Mouse (Mus musculus) cortical plate, adult 2 months (tissue): ENCODE data around the gene Fam162a.

Source experiments
- CTCF ChIP-seq: fragments of 200-500 bp; IDR thresholded peaks from 2 replicates; pipeline ENCODE4 v1.5.1; 2011; ENCODE audit warnings: mild to moderate bottlenecking, control low read depth, low read length; ENCODE audit not compliant: insufficient read depth; ENCODE audit errors: extremely low read depth
- POLR2A ChIP-seq: fragments of 200-500 bp; IDR thresholded peaks from 2 replicates; pipeline ENCODE4 v1.6.1; 2011; ENCODE audit warnings: mild to moderate bottlenecking, low read length, control low read depth; ENCODE audit not compliant: insufficient read depth; ENCODE audit errors: extremely low read depth

DNA sequence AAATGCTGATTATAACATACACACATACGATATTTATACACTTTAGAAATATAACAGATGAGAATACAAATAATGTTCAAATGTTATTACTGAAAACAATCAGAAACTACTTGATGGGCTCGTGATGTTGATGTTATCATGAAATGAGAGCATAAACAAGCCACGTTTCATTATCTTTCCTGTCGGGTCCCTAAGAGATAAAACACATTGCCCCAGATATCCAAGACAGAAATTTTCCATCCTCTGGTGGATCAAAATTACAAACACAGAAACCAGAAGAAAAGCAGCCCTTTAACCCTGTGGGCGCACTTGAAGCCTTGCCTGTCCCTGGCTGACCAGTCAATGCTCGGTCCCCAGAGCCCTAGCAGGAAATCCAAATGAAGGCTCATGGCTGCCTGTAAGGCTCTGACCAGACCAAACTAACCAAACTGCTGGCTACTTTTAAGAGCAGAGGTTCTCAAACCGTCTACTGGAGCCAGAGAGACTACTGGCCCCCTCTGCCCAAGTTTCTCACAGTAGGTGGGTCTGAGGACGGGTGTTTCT lies 13.4 kb downstream of the Fam162a start:
- TF ChIP-seq POLR2A (no peak), CTCF (no peak)
